Mouse (Mus musculus) hindbrain, postnatal 0 days (tissue): ENCODE data around the gene Ppp2r5e. TPM values are rescaled to one million over a fixed set of nuclear protein-coding genes. Genes with fewer than 3 reads are reported as not detected.

Source experiments
- ATAC-seq: fragments of 200-750 bp; cut with Nextera tagmentation; 2 replicates; pipeline ENCODE4 v1.8.0; 2017; ENCODE audit warnings: mild to moderate bottlenecking, moderate TSS enrichment, moderate library complexity
- DNase-seq: peaks from one replicate; pipeline ENCODE4 v3.0.0-alpha.2; 2015; ENCODE audit warnings: low spot score
- H3K27ac ChIP-seq: fragments of 300-500 bp; sonication (generic); 2 replicates; pipeline ENCODE4 v1.5.1; 2014; ENCODE audit warnings: mild to moderate bottlenecking
- H3K27me3 ChIP-seq: fragments of 300-500 bp; sonication (generic); 2 replicates; pipeline ENCODE4 v1.6.1; 2014; ENCODE audit warnings: low read length, mixed read lengths; ENCODE audit not compliant: insufficient read depth
- H3K36me3 ChIP-seq: fragments of 300-500 bp; sonication (generic); 2 replicates; pipeline ENCODE4 v1.6.1; 2014; ENCODE audit warnings: low read length, mixed read lengths; ENCODE audit not compliant: insufficient read depth
- H3K4me1 ChIP-seq: fragments of 300-500 bp; sonication (generic); 2 replicates; pipeline ENCODE4 v1.6.1; 2014; ENCODE audit warnings: antibody characterized with exemption, low read length, mixed read lengths; ENCODE audit not compliant: insufficient read depth
- H3K4me2 ChIP-seq: fragments of 300-500 bp; sonication (generic); 2 replicates; pipeline ENCODE4 v1.6.1; 2014; ENCODE audit warnings: low read depth, mild to moderate bottlenecking, low read length, moderate library complexity, mixed read lengths
- H3K4me3 ChIP-seq: fragments of 300-500 bp; sonication (generic); 2 replicates; pipeline ENCODE4 v1.5.1; 2014; ENCODE audit warnings: low read length
- H3K9ac ChIP-seq: fragments of 300-500 bp; sonication (generic); replicated peaks from 2 replicates; pipeline ENCODE4 v1.6.1; 2014; ENCODE audit warnings: mild to moderate bottlenecking, low read length, moderate library complexity, mixed read lengths
- H3K9me3 ChIP-seq: fragments of 300-500 bp; sonication (generic); 2 replicates; pipeline ENCODE4 v1.6.1; 2016; ENCODE audit warnings: low read length, mixed read lengths
- CTCF ChIP-seq: IDR thresholded peaks from 2 replicates; pipeline ENCODE4 v1.5.1; 2016; ENCODE audit warnings: antibody characterized with exemption, control low read depth, low read depth
- WGBS: fragments of 180-500 bp; shearing (Covaris S2); extraction: QIAGEN DNeasy Blood & Tissue Kit; methylation state at CpG from one replicate; pipeline ENCODE4 v1.1.7; 2014; 5-methylcytosine and 5-hydroxymethylcytosine counted together
- polyA plus RNA-seq: library from polyadenylated mRNA; unstranded; fragments of >200 nt; fragmentation: Nextera tagmentation; extraction: Ambion mirVana; gene quantifications from 2 replicates; pipeline ENCODE4 v1.2.1, GENCODE M21; 2015
- total RNA-seq: library from RNA; depleted of rRNA; stranded (reverse); fragments of >200 nt; gene quantifications from 2 replicates; pipeline ENCODE4 v1.2.3, GENCODE M21; 2014; rRNA removed

Gene Ppp2r5e
- total RNA-seq (26.7 and 34.0 TPM in 2 replicates), polyA plus RNA-seq (23.4 and 25.2 TPM in 2 replicates)

GRCm38 (mm10) chr12:75596154-75597002, at the start of gene Ppp2r5e:
TSS of gene Ppp2r5e (minus strand) at chr12:75596245.
- Histone ChIP-seq H3K4me3 (peak within 1 kb of the TSS; percentile 83), H3K27ac (peak within 1 kb of the TSS; percentile 99), H3K4me1 (peaks cover 3% of the 10 kb centered on the region; the same call in 1 of the 2 replicates), H3K9me3 (no peaks in the 10 kb centered on the region), H3K4me2 (peak within 1 kb of the TSS; percentile 90), H3K9ac (peak within 1 kb of the TSS; percentile 97), H3K36me3 (peaks cover 5% of the 10 kb centered on the region; the same call in 1 of the 2 replicates), H3K27me3 (no peaks in the 10 kb centered on the region)
- ATAC-seq (peak; percentile 100), DNase-seq (peak; percentile 99)
- TF ChIP-seq CTCF: no peak; the same call in 1 of the 2 replicates
- under 1% methylated on average over 60 of the region's 72 CpGs for WGBS

- H3K4me1 ChIP-seq: no peaks in the 10 kb centered on the region
- H3K36me3 ChIP-seq: no peaks in the 10 kb centered on the region
- no peak overlapping the region for H3K9ac ChIP-seq
- 100% methylated on average over 1 of the region's 1 CpGs for WGBS
- H3K9me3 ChIP-seq: no peaks in the 10 kb centered on the region
- no peak overlapping the region for H3K27ac ChIP-seq
- no peak for ATAC-seq
- TF ChIP-seq CTCF: peak; percentile 34
- H3K4me3 ChIP-seq: no peak overlapping the region
- H3K4me2 ChIP-seq: no peak overlapping the region
- no peaks in the 10 kb centered on the region for H3K27me3 ChIP-seq
- no peak for DNase-seq
These were observed 49.7 kb upstream of the Ppp2r5e start for GRCm38 (mm10) chr12:75645780-75646179.

GRCm38 (mm10) chr12:75641726-75642125, 45.7 kb upstream of the Ppp2r5e start:
- Histone ChIP-seq H3K4me2 (no peak overlapping the region), H3K9me3 (no peaks in the 10 kb centered on the region), H3K27me3 (no peaks in the 10 kb centered on the region), H3K9ac (no peak overlapping the region), H3K36me3 (no peaks in the 10 kb centered on the region), H3K27ac (no peak overlapping the region), H3K4me3 (no peak overlapping the region), H3K4me1 (no peaks in the 10 kb centered on the region)
- 100% methylated on average over 1 of the region's 1 CpGs for WGBS
- no peak for ATAC-seq
- no peak for TF ChIP-seq CTCF
- no peak for DNase-seq

DNA sequence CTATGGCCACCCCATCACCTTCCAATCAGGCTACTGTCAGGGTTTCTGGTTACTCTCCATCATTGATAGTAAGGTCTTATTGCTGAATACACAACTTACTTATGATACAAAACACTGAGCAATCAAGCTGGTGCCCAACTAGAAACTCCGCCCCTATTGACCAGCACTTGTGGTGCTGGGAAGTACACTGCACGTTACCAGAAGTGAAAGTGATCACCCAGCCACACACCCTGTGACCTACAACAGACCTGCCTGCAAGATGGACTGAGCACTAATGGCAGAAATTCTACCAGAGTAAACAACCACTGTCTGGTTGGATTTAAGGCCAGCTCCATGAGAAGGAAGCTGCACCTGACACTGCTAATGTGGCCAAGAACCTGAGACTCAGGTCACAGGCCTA, 42.3 kb upstream of the Ppp2r5e start:
- TF ChIP-seq CTCF: no peak
- Histone ChIP-seq H3K4me2 (no peak overlapping the region), H3K27me3 (no peaks in the 10 kb centered on the region), H3K9me3 (no peaks in the 10 kb centered on the region), H3K9ac (no peak overlapping the region), H3K4me3 (no peak overlapping the region), H3K36me3 (no peaks in the 10 kb centered on the region), H3K27ac (no peak overlapping the region), H3K4me1 (no peaks in the 10 kb centered on the region)
- DNase-seq (no peak), ATAC-seq (no peak)
- 87% methylated on average over 2 of the region's 2 CpGs for WGBS

- Histone ChIP-seq H3K27me3 (no peaks in the 10 kb centered on the region), H3K4me1 (no peaks in the 10 kb centered on the region), H3K27ac (no peak overlapping the region), H3K4me3 (no peak overlapping the region), H3K4me2 (no peak overlapping the region), H3K9ac (no peak overlapping the region), H3K9me3 (no peaks in the 10 kb centered on the region), H3K36me3 (no peaks in the 10 kb centered on the region)
- ATAC-seq: no peak
- WGBS: 92% methylated on average over 3 of the region's 3 CpGs
- TF ChIP-seq CTCF: no peak
- no peak for DNase-seq
These were observed 41.1 kb upstream of the Ppp2r5e start for GRCm38 (mm10) chr12:75637103-75637502.

DNA sequence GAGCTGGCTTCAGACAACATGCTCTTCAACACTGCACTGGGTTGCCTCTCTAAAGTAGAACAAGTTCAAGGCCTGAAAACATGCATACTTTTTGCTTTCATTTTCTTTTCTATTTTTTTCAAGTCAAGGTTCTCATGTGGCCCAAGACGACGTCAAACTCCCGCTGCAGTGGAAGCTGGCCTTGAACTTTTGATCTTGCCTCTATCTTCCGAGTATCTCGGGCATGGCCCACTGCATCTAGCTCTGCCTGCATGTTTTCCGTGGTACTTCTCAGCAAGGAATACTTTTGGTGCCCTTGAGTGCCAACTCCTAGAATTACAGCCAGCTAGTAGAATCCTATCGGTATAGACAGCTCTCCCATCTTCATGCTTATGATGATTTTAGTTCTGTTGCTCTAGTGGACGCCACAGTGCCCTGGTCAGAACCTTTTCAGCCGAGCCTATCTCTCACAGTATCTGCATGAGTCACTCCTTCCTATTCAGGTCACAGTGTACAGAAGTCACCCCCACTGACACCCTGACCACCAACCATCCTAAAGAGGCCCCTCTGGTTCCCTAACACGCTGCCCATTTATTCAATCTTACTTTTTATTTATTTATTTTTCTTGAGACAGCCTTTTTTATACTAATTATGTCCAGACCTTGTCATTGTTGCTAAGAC, 39.9 kb upstream of the Ppp2r5e start:
- H3K4me1 ChIP-seq: no peaks in the 10 kb centered on the region
- H3K4me2 ChIP-seq: no peak overlapping the region
- H3K4me3 ChIP-seq: no peak overlapping the region
- no peaks in the 10 kb centered on the region for H3K36me3 ChIP-seq
- no peaks in the 10 kb centered on the region for H3K9me3 ChIP-seq
- H3K9ac ChIP-seq: no peak overlapping the region
- DNase-seq (no peak), ATAC-seq (no peak)
- no peak for TF ChIP-seq CTCF
- no peaks in the 10 kb centered on the region for H3K27me3 ChIP-seq
- no peak overlapping the region for H3K27ac ChIP-seq
- WGBS: 89% methylated on average over 10 of the region's 10 CpGs

GRCm38 (mm10) chr12:75629618-75630017, 33.6 kb upstream of the Ppp2r5e start:
- no peak for DNase-seq
- Histone ChIP-seq H3K27me3 (no peaks in the 10 kb centered on the region), H3K4me2 (no peak overlapping the region), H3K9ac (no peak overlapping the region), H3K36me3 (no peaks in the 10 kb centered on the region), H3K4me1 (no peaks in the 10 kb centered on the region), H3K9me3 (no peaks in the 10 kb centered on the region), H3K4me3 (no peak overlapping the region), H3K27ac (no peak overlapping the region)
- ATAC-seq: no peak
- WGBS: 56% methylated on average over 1 of the region's 1 CpGs
- peak; percentile 28 for TF ChIP-seq CTCF
